Mouse (Mus musculus) heart, postnatal 25 days (tissue): Measurements from ENCODE around the gene Dlat. TPM values are rescaled to one million over a fixed set of nuclear protein-coding genes. Genes with fewer than 3 reads are reported as not detected.
A peak's percentile ranks its signal among the peaks of the same experiment; 100 is the strongest.

Experiments used
- DNase-seq: peaks from one replicate; pipeline ENCODE4 v3.0.0; 2022; ENCODE audit warnings: low spot score
- intact Hi-C: fragments of 180-260 bp; cut with DNase I; formaldehyde crosslinking; loops from one replicate; pipeline ENCODE4 v1.15.1; 2025
- total RNA-seq, 2 experiments: library from RNA; stranded (reverse); gene quantifications; 2 replicates each; pipeline ENCODE4 v1.2.3; 2021

The Dlat gene
- total RNA-seq: 100 to 1,000 TPM; 436 to 450 TPM

- intact Hi-C loops: loop anchor here (5.0 kb wide), 2 partner anchors 52 to 108 kb away; partner anchors contain the start of gene Fdxacb1
- DNase-seq: peak; percentile 80
Measured at GRCm38 (mm10) chr9:50659392-50660217, at the start of gene Dlat. Gene Dlat, minus strand, starts transcription at chr9:50659780.

- intact Hi-C loops: no loop called here
- no peak for DNase-seq
Measured at GRCm38 (mm10) chr9:50709108-50709507, 49.5 kb upstream of the Dlat start.

GRCm38 (mm10) chr9:50704907-50705306, 45.3 kb upstream of the Dlat start:
- intact Hi-C loops: no loop called here
- no peak for DNase-seq

GRCm38 (mm10) chr9:50700921-50701691, 41.5 kb upstream of the Dlat start:
- no peak for DNase-seq
- intact Hi-C loops: no loop called here

GRCm38 (mm10) chr9:50698418-50699409, 39.1 kb upstream of the Dlat start:
- intact Hi-C loops: no loop called here
- DNase-seq: no peak

GRCm38 (mm10) chr9:50697706-50698041, 38.1 kb upstream of the Dlat start:
- intact Hi-C loops: no loop called here
- peak; percentile 65 for DNase-seq

GRCm38 (mm10) chr9:50696851-50697705, 37.5 kb upstream of the Dlat start:
- intact Hi-C loops: no loop called here
- DNase-seq: no peak

- intact Hi-C loops: no loop called here
Measured at GRCm38 (mm10) chr9:50695153-50695552, 35.6 kb upstream of the Dlat start.

GRCm38 (mm10) chr9:50693631-50694030, 34.1 kb upstream of the Dlat start:
- intact Hi-C loops: no loop called here
- DNase-seq: no peak

More at GRCm38 (mm10) chr9:50695153-50695552, 35.6 kb upstream of the Dlat start:
- DNase-seq: no peak

GRCm38 (mm10) chr9:50692626-50693580, 33.3 kb upstream of the Dlat start:
- intact Hi-C loops: no loop called here
- DNase-seq: no peak

- intact Hi-C loops: no loop called here
- DNase-seq: no peak
Measured at GRCm38 (mm10) chr9:50686866-50687652, 27.5 kb upstream of the Dlat start.

- intact Hi-C loops: no loop called here
- no peak for DNase-seq
Measured at GRCm38 (mm10) chr9:50681727-50682126, 22.1 kb upstream of the Dlat start.

GRCm38 (mm10) chr9:50679406-50679805, 19.8 kb upstream of the Dlat start:
- no peak for DNase-seq
- intact Hi-C loops: loop anchor here (10.0 kb wide), 1 partner anchor 235 kb away; no protein-coding TSS in a partner anchor

- intact Hi-C loops: loop anchor here (10.0 kb wide), 1 partner anchor 230 kb away; no protein-coding TSS in a partner anchor
- DNase-seq: no peak
Measured at GRCm38 (mm10) chr9:50674771-50675170, 15.2 kb upstream of the Dlat start.

- DNase-seq: no peak
- intact Hi-C loops: loop anchor here (10.0 kb wide), 1 partner anchor 226 kb away; no protein-coding TSS in a partner anchor
Measured at GRCm38 (mm10) chr9:50670690-50671089, 11.1 kb upstream of the Dlat start.

GRCm38 (mm10) chr9:50667579-50668498, 8.3 kb upstream of the Dlat start:
- intact Hi-C loops: no loop called here

More at GRCm38 (mm10) chr9:50667579-50668498, 8.3 kb upstream of the Dlat start:
- DNase-seq: no peak
